ENCODE assay signal across 10 mouse cellular contexts in the genomic region with DNA sequence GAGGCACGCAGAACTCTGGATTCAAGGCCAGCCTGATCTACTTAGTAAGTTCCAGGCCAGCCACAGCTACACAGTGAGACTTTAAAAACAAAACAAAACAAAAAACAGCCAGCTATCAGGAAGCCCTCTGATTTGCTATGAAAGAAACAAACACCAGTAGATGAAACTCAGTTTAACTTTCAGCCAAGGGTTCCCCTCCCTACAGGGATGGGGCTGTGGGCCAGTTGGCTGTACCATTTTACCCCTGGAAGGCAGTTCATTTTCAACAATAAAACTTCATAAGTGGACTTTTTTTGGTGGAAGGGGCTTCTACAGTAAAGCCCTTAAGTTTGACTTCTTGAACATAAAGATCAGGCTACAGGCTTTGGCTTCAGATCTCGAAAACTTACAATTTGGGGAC. TPM values are rescaled to one million over a fixed set of nuclear protein-coding genes. Genes with fewer than 3 reads are reported as not detected.
DNase-seq lines count a peak whose midpoint lies in the region; ATAC-seq lines count a peak whose summit lies in the region.
"Had no signal": no experiment of that assay in that cellular context is flagged by ENCODE, and none has a peak within 500 bp of the region (broad histone marks: within the 10 kb centered on the region; RNA-seq: fewer than 3 reads in every experiment).

No protein-coding gene starts in this region.

- no peak overlapping the region for H3K9ac ChIP-seq in limb, embryonic 12.5 days (replicated peaks)
- H3K9ac ChIP-seq in forebrain, embryonic 12.5 days: peak overlapping the region; percentile 92
- H3K9ac ChIP-seq in hindbrain, embryonic 16.5 days (ENCODE audit: low read depth, low read length): no peak overlapping the region
- H3K9ac ChIP-seq in neural tube, embryonic 13.5 days: peak overlapping the region; percentile 97

- no peak overlapping the region for H3K4me3 ChIP-seq in limb, embryonic 12.5 days (replicated peaks)
- H3K4me3 ChIP-seq in limb, embryonic 10.5 days: no peak overlapping the region; the same call in 1 of the 2 replicates
- H3K4me3 ChIP-seq in forebrain, embryonic 12.5 days (replicated peaks): peak overlapping the region; percentile 87
- H3K4me3 ChIP-seq in hindbrain, embryonic 16.5 days (ENCODE audit: low read length): no peak overlapping the region
- peak overlapping the region; percentile 98 for H3K4me3 ChIP-seq in neural tube, embryonic 13.5 days

- no peak for DNase-seq in limb, embryonic 10.5 days (ENCODE audit: low spot score)
- no peak for DNase-seq in ovary, postnatal 10 days (ENCODE audit: low spot score)
- no peak for DNase-seq in thymus, postnatal 4 days
- DNase-seq in layer of hippocampus, postnatal 10 days (ENCODE audit: low spot score in 2 of 2): no peak
- DNase-seq: kidney, postnatal 25 days had no signal

- no peaks in the 10 kb centered on the region for H3K27me3 ChIP-seq in limb, embryonic 12.5 days
- no peaks in the 10 kb centered on the region for H3K27me3 ChIP-seq in limb, embryonic 10.5 days (ENCODE audit: low read depth, poor library complexity, severe bottlenecking)
- H3K27me3 ChIP-seq in forebrain, embryonic 12.5 days: no peaks in the 10 kb centered on the region
- H3K27me3 ChIP-seq in hindbrain, embryonic 16.5 days (replicated peaks; ENCODE audit: control insufficient read depth, insufficient read depth, low read length): no peaks in the 10 kb centered on the region
- no peaks in the 10 kb centered on the region for H3K27me3 ChIP-seq in neural tube, embryonic 13.5 days

- ATAC-seq in limb, embryonic 12.5 days (ENCODE audit: insufficient number of reproducible peaks, insufficient read depth, low FRiP score, low TSS enrichment, low read depth): no peak
- no peak for ATAC-seq in forebrain, embryonic 12.5 days (ENCODE audit: low FRiP score)
- ATAC-seq in hindbrain, embryonic 16.5 days: no peak
- ATAC-seq in neural tube, embryonic 13.5 days (ENCODE audit: low read depth): no peak

- H3K9me3 ChIP-seq in limb, embryonic 12.5 days: no peaks in the 10 kb centered on the region
- no peaks in the 10 kb centered on the region for H3K9me3 ChIP-seq in limb, embryonic 10.5 days (replicated peaks)
- no peaks in the 10 kb centered on the region for H3K9me3 ChIP-seq in forebrain, embryonic 12.5 days
- no peaks in the 10 kb centered on the region for H3K9me3 ChIP-seq in hindbrain, embryonic 16.5 days (ENCODE audit: control insufficient read depth, low read length)
- H3K9me3 ChIP-seq in neural tube, embryonic 13.5 days: no peaks in the 10 kb centered on the region

- H3K27ac ChIP-seq in limb, embryonic 12.5 days: no peak overlapping the region
- H3K27ac ChIP-seq in limb, embryonic 10.5 days: no peak overlapping the region
- no peak overlapping the region for H3K27ac ChIP-seq in forebrain, embryonic 12.5 days
- H3K27ac ChIP-seq in hindbrain, embryonic 16.5 days (ENCODE audit: low read depth, low read length): no peak overlapping the region
- H3K27ac ChIP-seq in neural tube, embryonic 13.5 days (replicated peaks): no peak overlapping the region

- peaks cover 11% of the 10 kb centered on the region for H3K36me3 ChIP-seq in limb, embryonic 12.5 days
- peaks cover 17% of the 10 kb centered on the region for H3K36me3 ChIP-seq in limb, embryonic 10.5 days
- 0 out of 2 replicates have a peak, but pooled peaks cover 3% of the 10 kb centered on the region for H3K36me3 ChIP-seq in forebrain, embryonic 12.5 days (replicated peaks)
- H3K36me3 ChIP-seq in hindbrain, embryonic 16.5 days (ENCODE audit: control insufficient read depth, insufficient read depth, low read length): no peaks in the 10 kb centered on the region
- peaks cover 8% of the 10 kb centered on the region for H3K36me3 ChIP-seq in neural tube, embryonic 13.5 days

- peak overlapping the region; percentile 92 for H3K4me2 ChIP-seq in limb, embryonic 12.5 days
- peak overlapping the region; percentile 89 for H3K4me2 ChIP-seq in forebrain, embryonic 12.5 days
- H3K4me2 ChIP-seq in hindbrain, embryonic 16.5 days (ENCODE audit: low read length): peak overlapping the region; percentile 71
- peak overlapping the region; percentile 85 for H3K4me2 ChIP-seq in neural tube, embryonic 13.5 days

- peaks cover 17% of the 10 kb centered on the region for H3K4me1 ChIP-seq in limb, embryonic 12.5 days (replicated peaks)
- H3K4me1 ChIP-seq in limb, embryonic 10.5 days: peaks cover 24% of the 10 kb centered on the region
- peaks cover 24% of the 10 kb centered on the region for H3K4me1 ChIP-seq in forebrain, embryonic 12.5 days
- peaks cover 14% of the 10 kb centered on the region for H3K4me1 ChIP-seq in hindbrain, embryonic 16.5 days (ENCODE audit: control insufficient read depth, insufficient read depth, low read depth, low read length)
- peaks cover 30% of the 10 kb centered on the region for H3K4me1 ChIP-seq in neural tube, embryonic 13.5 days (replicated peaks)

- 93% methylated on average over 2 of the region's 2 CpGs for WGBS in limb, embryonic 12.5 days
- WGBS in limb, embryonic 10.5 days: 92% methylated on average over 2 of the region's 2 CpGs
- 91% methylated on average over 2 of the region's 2 CpGs for WGBS in forebrain, embryonic 12.5 days
- 89% methylated on average over 2 of the region's 2 CpGs for WGBS in hindbrain, embryonic 16.5 days
- WGBS in neural tube, embryonic 13.5 days: 94% methylated on average over 2 of the region's 2 CpGs

RNA-seq across cellular contexts. Expression of gene Mrtfa, which starts 1.5 kb away (rescaled TPM):
- 20.0 and 22.2 TPM in 2 replicates for polyA plus RNA-seq in limb, embryonic 12.5 days (2016; fragmentation: Nextera tagmentation; extraction: Ambion mirVana)
- 24.0 and 24.9 TPM in 2 replicates for polyA plus RNA-seq in limb, embryonic 10.5 days (2016; fragmentation: Nextera tagmentation; extraction: Ambion mirVana)
- polyA plus RNA-seq in forebrain, embryonic 12.5 days (2016; fragmentation: Nextera tagmentation; extraction: Ambion mirVana): 25.7 and 27.9 TPM in 2 replicates
- polyA plus RNA-seq in hindbrain, embryonic 16.5 days (2015; fragmentation: Nextera tagmentation; extraction: Ambion mirVana): 24.1 and 28.2 TPM in 2 replicates
- 23.3 and 27.1 TPM in 2 replicates for polyA plus RNA-seq in neural tube, embryonic 13.5 days (2015; fragmentation: Nextera tagmentation; extraction: Ambion mirVana)
- total RNA-seq in layer of hippocampus, postnatal 10 days (2021): 10 to 100 TPM; 56.5 to 61.3 TPM

RNA-seq across cellular contexts. Expression of gene Mchr1, which starts 46.2 kb away (rescaled TPM):
- polyA plus RNA-seq in limb, embryonic 12.5 days (2016; fragmentation: Nextera tagmentation; extraction: Ambion mirVana): 0.90 and 1.2 TPM in 2 replicates
- polyA plus RNA-seq in limb, embryonic 10.5 days (2016; fragmentation: Nextera tagmentation; extraction: Ambion mirVana): 0.25 TPM in 1 of 2 replicates, not detected in the other
- 0.36 and 0.72 TPM in 2 replicates for polyA plus RNA-seq in forebrain, embryonic 12.5 days (2016; fragmentation: Nextera tagmentation; extraction: Ambion mirVana)
- polyA plus RNA-seq in hindbrain, embryonic 16.5 days (2015; fragmentation: Nextera tagmentation; extraction: Ambion mirVana): 6.3 and 7.9 TPM in 2 replicates
- 2.6 and 2.8 TPM in 2 replicates for polyA plus RNA-seq in neural tube, embryonic 13.5 days (2015; fragmentation: Nextera tagmentation; extraction: Ambion mirVana)
- 10 to 100 TPM; 16.4 to 17.3 TPM for total RNA-seq in layer of hippocampus, postnatal 10 days (2021)
- total RNA-seq: megakaryocyte progenitor cell, adult 5-6 weeks had no signal

Comparison
In these comparisons a context has a peak if more than half of its experiments do, and no peak if none do; other contexts are left out.
1. H3K4me3 ChIP-seq: peak in forebrain, embryonic 12.5 days (single experiment) and neural tube, embryonic 13.5 days (single experiment); none in limb, embryonic 12.5 days (single experiment), limb, embryonic 10.5 days (single experiment) and hindbrain, embryonic 16.5 days (single experiment).
2. H3K9ac ChIP-seq: peak in forebrain, embryonic 12.5 days (single experiment) and neural tube, embryonic 13.5 days (single experiment); none in limb, embryonic 12.5 days (single experiment) and hindbrain, embryonic 16.5 days (single experiment).
3. Peak in every context shown above with its lines, with median percentiles within 50 percentile points of each other: H3K4me2 ChIP-seq.